Mouse (Mus musculus) ES-Bruce4 (cell line): ENCODE measurements at regions not wholly inside any gene's neighbourhood (a gene's known extent, or its start where the extent isn't known, plus 50 kb on each side); places are given as distances from the start of the nearest gene placed in this dataset.

ENCODE experiments used
- CTCF ChIP-seq: IDR thresholded peaks from one replicate; pipeline ENCODE4 v1.8.1; 2011; ENCODE audit warnings: low read depth, low read length
- EP300 ChIP-seq: IDR thresholded peaks from 2 replicates; pipeline ENCODE4 v1.6.1; 2011; ENCODE audit warnings: low read depth, low read length; ENCODE audit not compliant: insufficient read depth
- POLR2A ChIP-seq: IDR thresholded peaks from one replicate; pipeline ENCODE4 v1.8.1; 2011; ENCODE audit warnings: low read length; ENCODE audit not compliant: insufficient read depth

DNA sequence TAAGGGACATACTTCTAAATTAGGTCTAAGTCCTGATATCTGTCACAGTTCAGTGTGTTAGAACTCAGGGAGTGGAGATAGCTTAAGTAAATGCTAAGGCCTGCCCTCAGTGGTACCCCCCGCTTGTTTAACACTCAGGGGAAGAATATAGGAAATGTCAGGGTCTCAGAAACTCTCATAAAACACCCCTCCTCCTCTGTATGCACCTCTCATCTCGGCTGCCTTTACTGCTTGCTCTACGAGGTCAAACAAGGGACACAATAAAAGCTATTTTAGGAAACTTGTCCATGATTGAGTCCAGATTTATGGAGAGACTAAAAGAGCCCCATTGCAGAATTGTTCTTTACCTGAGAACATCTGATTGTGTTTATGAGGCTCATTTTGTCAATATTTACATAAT, 395.1 kb upstream of the Clint1 start:
- TF ChIP-seq POLR2A (no peak), CTCF (no peak), EP300 (no peak)
